Mouse (Mus musculus) neural tube, embryonic 12.5 days (tissue): Measurements from ENCODE around the gene Sptb. TPM values are rescaled to one million over a fixed set of nuclear protein-coding genes. Genes with fewer than 3 reads are reported as not detected.

Experiments used
- ATAC-seq: fragments of 200-750 bp; cut with Nextera tagmentation; 2 replicates; pipeline ENCODE4 v1.8.0; 2017; ENCODE audit warnings: low read depth, mild to moderate bottlenecking, moderate TSS enrichment, moderate library complexity; ENCODE audit not compliant: low FRiP score
- H3K27ac ChIP-seq: fragments of 300-500 bp; sonication (generic); 2 replicates; pipeline ENCODE4 v1.5.1; 2016
- H3K27me3 ChIP-seq: fragments of 300-500 bp; sonication (generic); replicated peaks from 2 replicates; pipeline ENCODE4 v1.6.1; 2016; ENCODE audit warnings: mild to moderate bottlenecking
- H3K36me3 ChIP-seq: fragments of 300-500 bp; sonication (generic); 2 replicates; pipeline ENCODE4 v1.6.1; 2016; ENCODE audit warnings: mild to moderate bottlenecking
- H3K4me1 ChIP-seq: fragments of 300-500 bp; sonication (generic); 2 replicates; pipeline ENCODE4 v1.6.1; 2016
- H3K4me2 ChIP-seq: fragments of 300-500 bp; sonication (generic); replicated peaks from 2 replicates; pipeline ENCODE4 v1.6.1; 2016; ENCODE audit warnings: mild to moderate bottlenecking
- H3K4me3 ChIP-seq: fragments of 300-500 bp; sonication (generic); 2 replicates; pipeline ENCODE4 v1.5.1; 2016
- H3K9ac ChIP-seq: fragments of 300-500 bp; sonication (generic); 2 replicates; pipeline ENCODE4 v1.6.1; 2016; ENCODE audit warnings: mild to moderate bottlenecking
- H3K9me3 ChIP-seq: fragments of 300-500 bp; sonication (generic); 2 replicates; pipeline ENCODE4 v1.6.1; 2016; ENCODE audit warnings: mild to moderate bottlenecking
- WGBS: fragments of 180-500 bp; shearing (Covaris S2); methylation state at CpG from one replicate; pipeline ENCODE4 v1.1.7; 2016; 5-methylcytosine and 5-hydroxymethylcytosine counted together
- polyA plus RNA-seq: library from polyadenylated mRNA; unstranded; fragments of >200 nt; fragmentation: Nextera tagmentation; extraction: Ambion mirVana; gene quantifications from 2 replicates; pipeline ENCODE4 v1.2.1, GENCODE M21; 2016

Sptb gene
- polyA plus RNA-seq, 1 experiment from 2014 or later = 2.9 TPM

DNA sequence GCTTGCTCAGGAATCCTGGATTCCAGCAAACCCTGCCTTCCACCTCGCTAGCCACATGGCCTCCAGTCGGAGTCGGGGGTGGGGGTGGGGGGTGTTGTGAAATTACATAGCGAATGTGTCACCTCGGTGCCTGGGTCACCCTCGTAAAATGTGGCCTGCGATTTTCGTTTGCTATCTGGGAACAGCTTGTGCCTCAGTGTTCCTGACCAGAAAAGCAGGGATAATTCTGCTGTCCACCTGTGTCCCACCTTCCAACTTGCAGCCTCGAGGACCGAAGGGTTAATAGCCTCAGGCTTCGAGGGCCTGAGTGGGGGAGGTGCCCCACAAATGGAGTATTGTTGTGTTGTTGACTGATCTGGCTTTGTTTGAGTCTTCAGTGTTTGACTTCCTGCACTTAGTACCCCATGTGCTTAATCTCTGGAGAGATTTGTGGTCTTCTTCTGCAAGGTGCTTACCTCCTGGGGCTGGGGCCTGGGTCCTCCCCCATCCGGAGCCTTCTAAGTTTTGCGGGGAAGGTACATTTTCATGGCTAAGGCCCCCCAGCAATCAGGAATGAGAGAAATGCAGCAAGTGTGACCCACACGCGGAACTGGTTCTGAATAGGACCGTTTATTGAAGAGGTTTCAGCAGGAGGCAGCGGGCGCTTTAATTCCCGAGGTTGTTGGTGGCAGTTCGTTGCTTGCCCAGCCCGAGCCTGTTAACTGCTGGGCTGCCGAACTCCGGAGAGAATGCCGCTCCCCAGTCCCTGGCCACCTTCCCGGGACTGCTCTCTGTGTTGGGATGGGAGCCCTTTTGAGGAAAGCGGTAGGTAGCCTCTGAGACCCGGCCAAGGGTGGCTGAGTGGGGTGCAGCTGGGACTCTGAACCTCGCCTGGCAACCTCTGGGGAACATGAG, 163.7 kb downstream of the Sptb start:
- Histone ChIP-seq H3K27ac (no peak overlapping the region), H3K27me3 (peaks cover 19% of the 10 kb centered on the region), H3K4me1 (peaks cover 25% of the 10 kb centered on the region), H3K9me3 (no peaks in the 10 kb centered on the region), H3K4me3 (no peak overlapping the region), H3K36me3 (no peaks in the 10 kb centered on the region), H3K9ac (no peak overlapping the region), H3K4me2 (peak overlapping the region; percentile 53)
- ATAC-seq = 0 out of 2 replicates have a peak, but pooled peaks have one; percentile 3
- WGBS = 5% methylated on average over 28 of the region's 28 CpGs

- no peak overlapping the region for H3K27ac ChIP-seq
- H3K4me1 ChIP-seq = peaks cover 25% of the 10 kb centered on the region
- no peak overlapping the region for H3K9ac ChIP-seq
- no peak for ATAC-seq
- H3K4me3 ChIP-seq = no peak overlapping the region
- no peaks in the 10 kb centered on the region for H3K9me3 ChIP-seq
- peaks cover 19% of the 10 kb centered on the region for H3K27me3 ChIP-seq
- no peaks in the 10 kb centered on the region for H3K36me3 ChIP-seq
- WGBS = 47% methylated on average over 15 of the region's 15 CpGs
- peak overlapping the region; percentile 53; the same call in 1 of the 2 replicates for H3K4me2 ChIP-seq
Measured at GRCm38 (mm10) chr12:76545786-76546370, 164.5 kb downstream of the Sptb start.

GRCm38 (mm10) chr12:76541879-76542278, 168.5 kb downstream of the Sptb start:
- Histone ChIP-seq H3K27ac (no peak overlapping the region), H3K36me3 (no peaks in the 10 kb centered on the region), H3K27me3 (peaks cover 11% of the 10 kb centered on the region; the same call in 1 of the 2 replicates), H3K9me3 (no peaks in the 10 kb centered on the region), H3K4me2 (no peak overlapping the region), H3K4me1 (peaks cover 12% of the 10 kb centered on the region), H3K9ac (no peak overlapping the region), H3K4me3 (no peak overlapping the region)
- WGBS = 74% methylated on average over 6 of the region's 6 CpGs
- ATAC-seq = no peak

DNA sequence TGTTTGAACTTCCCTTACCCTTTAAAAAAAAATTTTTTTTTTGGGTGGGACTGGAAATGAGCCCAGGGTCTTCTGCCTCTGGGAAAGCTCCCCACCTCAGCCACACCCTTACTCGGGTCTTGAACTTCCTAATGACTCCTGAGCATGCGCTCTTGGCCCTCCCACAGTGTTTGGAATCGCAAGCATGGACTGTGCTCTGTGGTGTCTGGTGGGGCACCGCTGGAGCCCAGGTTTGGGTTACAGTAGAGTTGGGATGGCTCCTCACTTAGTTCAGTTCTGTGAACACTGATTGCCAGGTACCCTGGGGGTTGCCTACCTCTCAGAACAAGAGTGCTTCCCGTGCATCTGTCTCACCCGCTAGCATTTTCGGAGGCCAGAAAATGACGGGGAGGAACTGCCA, 168.9 kb downstream of the Sptb start:
- no peak overlapping the region for H3K4me2 ChIP-seq
- peaks cover 8% of the 10 kb centered on the region for H3K4me1 ChIP-seq
- no peak overlapping the region for H3K27ac ChIP-seq
- WGBS = 41% methylated on average over 8 of the region's 8 CpGs
- H3K9me3 ChIP-seq = no peaks in the 10 kb centered on the region
- no peak overlapping the region for H3K9ac ChIP-seq
- no peaks in the 10 kb centered on the region for H3K36me3 ChIP-seq
- H3K27me3 ChIP-seq = peaks cover 11% of the 10 kb centered on the region; the same call in 1 of the 2 replicates
- H3K4me3 ChIP-seq = no peak overlapping the region
- no peak for ATAC-seq

- Histone ChIP-seq H3K4me2 (no peak overlapping the region), H3K27me3 (peaks cover 8% of the 10 kb centered on the region), H3K4me3 (no peak overlapping the region), H3K9me3 (no peaks in the 10 kb centered on the region), H3K36me3 (no peaks in the 10 kb centered on the region), H3K9ac (no peak overlapping the region), H3K27ac (no peak overlapping the region), H3K4me1 (0 out of 2 replicates have a peak, but pooled peaks cover 2% of the 10 kb centered on the region)
- ATAC-seq = no peak
- WGBS = 80% methylated on average over 10 of the region's 10 CpGs
Measured at GRCm38 (mm10) chr12:76540701-76541221, 169.6 kb downstream of the Sptb start.

GRCm38 (mm10) chr12:76540169-76540568, 170.2 kb downstream of the Sptb start:
- Histone ChIP-seq H3K27me3 (peaks cover 9% of the 10 kb centered on the region), H3K9me3 (no peaks in the 10 kb centered on the region), H3K36me3 (no peaks in the 10 kb centered on the region), H3K4me2 (no peak overlapping the region), H3K9ac (no peak overlapping the region), H3K4me3 (no peak overlapping the region), H3K27ac (no peak overlapping the region), H3K4me1 (no peaks in the 10 kb centered on the region)
- 89% methylated on average over 3 of the region's 3 CpGs for WGBS
- ATAC-seq = no peak

- WGBS = 88% methylated on average over 8 of the region's 8 CpGs
- no peak for ATAC-seq
- peaks cover 14% of the 10 kb centered on the region for H3K4me1 ChIP-seq
- H3K36me3 ChIP-seq = no peaks in the 10 kb centered on the region
- no peak overlapping the region for H3K9ac ChIP-seq
- no peak overlapping the region for H3K4me3 ChIP-seq
- no peak overlapping the region for H3K4me2 ChIP-seq
- H3K9me3 ChIP-seq = no peaks in the 10 kb centered on the region
- H3K27me3 ChIP-seq = peaks cover 34% of the 10 kb centered on the region
- H3K27ac ChIP-seq = no peak overlapping the region
Measured at GRCm38 (mm10) chr12:76537434-76537833, 172.9 kb downstream of the Sptb start.

GRCm38 (mm10) chr12:76536591-76537153, 173.7 kb downstream of the Sptb start:
- no peaks in the 10 kb centered on the region for H3K36me3 ChIP-seq
- no peak overlapping the region for H3K9ac ChIP-seq
- no peaks in the 10 kb centered on the region for H3K9me3 ChIP-seq
- ATAC-seq = no peak
- no peak overlapping the region for H3K4me3 ChIP-seq
- H3K4me2 ChIP-seq = no peak overlapping the region
- peaks cover 14% of the 10 kb centered on the region for H3K4me1 ChIP-seq
- peaks cover 42% of the 10 kb centered on the region for H3K27me3 ChIP-seq
- 84% methylated on average over 8 of the region's 8 CpGs for WGBS
- no peak overlapping the region for H3K27ac ChIP-seq

- H3K4me2 ChIP-seq = no peak overlapping the region
- peaks cover 54% of the 10 kb centered on the region for H3K27me3 ChIP-seq
- peaks cover 14% of the 10 kb centered on the region for H3K4me1 ChIP-seq
- H3K4me3 ChIP-seq = no peak overlapping the region
- no peaks in the 10 kb centered on the region for H3K36me3 ChIP-seq
- 37% methylated on average over 9 of the region's 9 CpGs for WGBS
- H3K9me3 ChIP-seq = no peaks in the 10 kb centered on the region
- H3K27ac ChIP-seq = no peak overlapping the region
- no peak overlapping the region for H3K9ac ChIP-seq
- ATAC-seq = no peak
Measured at GRCm38 (mm10) chr12:76535471-76535900, 174.9 kb downstream of the Sptb start.

GRCm38 (mm10) chr12:76534641-76535283, 175.6 kb downstream of the Sptb start:
- ATAC-seq = no peak
- H3K9ac ChIP-seq = no peak overlapping the region
- H3K4me2 ChIP-seq = peak overlapping the region; percentile 97; the same call in 1 of the 2 replicates
- peaks cover 59% of the 10 kb centered on the region for H3K27me3 ChIP-seq
- 26% methylated on average over 9 of the region's 9 CpGs for WGBS
- H3K27ac ChIP-seq = no peak overlapping the region
- no peak overlapping the region for H3K4me3 ChIP-seq
- no peaks in the 10 kb centered on the region for H3K36me3 ChIP-seq
- peaks cover 14% of the 10 kb centered on the region for H3K4me1 ChIP-seq
- no peaks in the 10 kb centered on the region for H3K9me3 ChIP-seq

GRCm38 (mm10) chr12:76534233-76534632, 176.1 kb downstream of the Sptb start:
- ATAC-seq = no peak
- peak overlapping the region; percentile 97 for H3K4me2 ChIP-seq
- no peak overlapping the region for H3K27ac ChIP-seq
- H3K9ac ChIP-seq = peak overlapping the region; percentile 56; the same call in 1 of the 2 replicates
- peaks cover 14% of the 10 kb centered on the region for H3K4me1 ChIP-seq
- H3K36me3 ChIP-seq = no peaks in the 10 kb centered on the region
- H3K9me3 ChIP-seq = no peaks in the 10 kb centered on the region
- peak overlapping the region; percentile 59 for H3K4me3 ChIP-seq
- peaks cover 59% of the 10 kb centered on the region for H3K27me3 ChIP-seq
- WGBS = 2% methylated on average over 11 of the region's 11 CpGs
